Mouse (Mus musculus) cerebellum, adult 2 months (tissue): ENCODE results near the gene Ccne1.

Experiments used
- CTCF ChIP-seq: fragments of 200-500 bp; IDR thresholded peaks from 2 replicates; pipeline ENCODE4 v1.5.1; 2011; ENCODE audit warnings: low read depth, mild to moderate bottlenecking, control low read depth, low read length, moderate library complexity, borderline replicate concordance; ENCODE audit not compliant: insufficient read depth
- POLR2A ChIP-seq: fragments of 200-500 bp; IDR thresholded peaks from 2 replicates; pipeline ENCODE4 v1.6.1; 2011; ENCODE audit warnings: low read length, control low read depth, borderline replicate concordance; ENCODE audit not compliant: insufficient read depth

DNA sequence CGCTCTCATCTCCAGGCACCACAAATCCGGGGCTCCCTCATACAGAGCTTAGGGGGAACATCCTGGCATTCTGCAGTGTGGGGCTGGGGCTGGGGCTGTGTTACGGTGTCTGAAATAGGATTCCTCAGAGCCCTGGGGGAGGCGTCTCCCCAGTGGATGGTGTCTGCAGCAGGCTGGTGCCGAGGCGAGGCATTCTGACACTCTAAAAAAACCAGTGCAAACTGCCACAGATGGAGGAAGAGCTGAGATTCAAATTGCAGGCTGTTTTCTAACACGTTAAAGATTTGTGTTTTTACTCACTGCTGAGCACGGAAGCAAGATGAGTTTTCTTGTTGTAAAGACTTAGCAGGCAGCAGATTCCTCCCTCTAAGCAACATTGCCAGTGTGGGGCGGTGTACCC, 33.0 kb upstream of the Ccne1 start:
- TF ChIP-seq CTCF (no peak), POLR2A (no peak)
